In genomic region chr14:41033135-41034110, GRCm38 (mm10) we compare ENCODE assay signal across 8 mouse cellular contexts. TPM values are rescaled to one million over a fixed set of nuclear protein-coding genes. Genes with fewer than 3 reads are reported as not detected.
DNase-seq lines count a peak whose midpoint lies in the region; ATAC-seq and TF ChIP-seq lines count a peak whose summit lies in the region.

No protein-coding gene starts in this region.

- H3K36me3 ChIP-seq in kidney, embryonic 16.5 days (ENCODE audit: insufficient read depth, low read length) = no peaks in the 10 kb centered on the region
- H3K36me3 ChIP-seq in midbrain, embryonic 13.5 days = no peaks in the 10 kb centered on the region
- no peaks in the 10 kb centered on the region for H3K36me3 ChIP-seq in small intestine, adult 2 months (ENCODE audit: control insufficient read depth, insufficient read depth, low read length)

- H3K27ac ChIP-seq in kidney, embryonic 16.5 days (ENCODE audit: low read length) = no peak overlapping the region
- no peak overlapping the region for H3K27ac ChIP-seq in midbrain, embryonic 13.5 days
- H3K27ac ChIP-seq in small intestine, adult 2 months (ENCODE audit: insufficient read depth, low read depth, low read length) = peak overlapping the region; percentile 83; the same call in 1 of the 2 replicates

- TF ChIP-seq POLR2A in small intestine, adult 2 months (IDR thresholded peaks at IDR 0.05; ENCODE audit: low read depth, low read length) = no peak

- 52% methylated on average over 13 of the region's 13 CpGs for whole genome bisulfite sequencing in kidney, embryonic 16.5 days
- 54% methylated on average over 13 of the region's 13 CpGs for WGBS in midbrain, embryonic 13.5 days
- 40% methylated on average over 13 of the region's 13 CpGs for WGBS in small intestine, adult 2 months

- no peaks in the 10 kb centered on the region for H3K4me1 ChIP-seq in kidney, embryonic 16.5 days (ENCODE audit: insufficient read depth, low read length)
- H3K4me1 ChIP-seq in midbrain, embryonic 13.5 days (replicated peaks) = no peaks in the 10 kb centered on the region
- H3K4me1 ChIP-seq in small intestine, adult 2 months (ENCODE audit: control insufficient read depth, insufficient read depth, insufficient read length, low read length) = peaks cover 8% of the 10 kb centered on the region; the same call in 1 of the 2 replicates

- peak; percentile 68 for DNase-seq in kidney, adult 11 months
- peak; percentile 86 to 91 for DNase-seq in cerebellum, postnatal 14 days
- DNase-seq in gastrocnemius, adult 18-20 months (ENCODE audit: low spot score) = peak; percentile 71
- DNase-seq in induced T-regulatory cell, adult 2 months (ENCODE audit: low read depth) = peak; percentile 89
- DNase-seq in left cerebral cortex, postnatal 10 days (ENCODE audit: extremely low spot score in 1 of 2, low spot score in 2 of 2) = peak; percentile 81 to 89

- no peak overlapping the region for H3K4me2 ChIP-seq in kidney, embryonic 16.5 days (replicated peaks; ENCODE audit: low read depth, low read length)
- H3K4me2 ChIP-seq in midbrain, embryonic 13.5 days (replicated peaks) = no peak overlapping the region

- no peak for ATAC-seq in kidney, embryonic 16.5 days (ENCODE audit: low FRiP score, low TSS enrichment)
- peak; percentile 41; the same call in 1 of the 2 replicates for ATAC-seq in midbrain, embryonic 13.5 days

- no peaks in the 10 kb centered on the region for H3K27me3 ChIP-seq in kidney, embryonic 16.5 days (ENCODE audit: insufficient read depth, low read length)
- 0 out of 2 replicates have a peak, but pooled peaks cover 3% of the 10 kb centered on the region for H3K27me3 ChIP-seq in midbrain, embryonic 13.5 days
- H3K27me3 ChIP-seq in small intestine, adult 2 months (ENCODE audit: control insufficient read depth, insufficient read depth, low read length) = no peaks in the 10 kb centered on the region

- no peak overlapping the region for H3K4me3 ChIP-seq in kidney, embryonic 16.5 days (ENCODE audit: low read length)
- H3K4me3 ChIP-seq in midbrain, embryonic 13.5 days (replicated peaks) = no peak overlapping the region
- no peak overlapping the region for H3K4me3 ChIP-seq in small intestine, adult 2 months (ENCODE audit: low read depth, low read length)

- intact Hi-C loops in left cerebral cortex, postnatal 10 days (cut with DNase I) = loop anchor here (1.0 to 5.0 kb wide), 2 partner anchors 54 to 116 kb away; no protein-coding TSS in a partner anchor

- no peaks in the 10 kb centered on the region for H3K9me3 ChIP-seq in kidney, embryonic 16.5 days (ENCODE audit: low read length)
- H3K9me3 ChIP-seq in midbrain, embryonic 13.5 days = no peaks in the 10 kb centered on the region

- H3K9ac ChIP-seq in kidney, embryonic 16.5 days (replicated peaks; ENCODE audit: low read length) = no peak overlapping the region
- H3K9ac ChIP-seq in midbrain, embryonic 13.5 days (replicated peaks) = no peak overlapping the region

- TF ChIP-seq CTCF in small intestine, adult 2 months (IDR thresholded peaks at IDR 0.05; ENCODE audit: extremely low read depth, insufficient read length, insufficient replicate concordance, low read depth, low read length) = peak; percentile 59; the same call in 1 of the 2 replicates

RNA-seq across cellular contexts. Expression of gene Fam213a, which starts 19.8 kb away (rescaled TPM):
- polyA plus RNA-seq in kidney, embryonic 16.5 days (2015; fragmentation: Nextera tagmentation; extraction: Ambion mirVana) = 109 and 111 TPM in 2 replicates
- 10 to 100 TPM; 31.6 to 31.9 TPM for total RNA-seq in gastrocnemius, adult 18-20 months (2021)
- 100 to 1,000 TPM in 1 of 2 experiments, 10 to 100 TPM in 1; 97.0 to 101 TPM for total RNA-seq in left cerebral cortex, postnatal 10 days (2021)
- 66.9 and 67.2 TPM in 2 replicates for polyA plus RNA-seq in midbrain, embryonic 13.5 days (2015; fragmentation: Nextera tagmentation; extraction: Ambion mirVana)
- 16.7 and 29.9 TPM in 2 replicates for polyA plus RNA-seq in small intestine, adult 2 months (2012; rRNA removed)

RNA-seq across cellular contexts. Expression of gene Dydc2, which starts 35.6 kb away (rescaled TPM):
- 0.45 TPM in 1 of 2 replicates, not detected in the other for polyA plus RNA-seq in kidney, embryonic 16.5 days (2015; fragmentation: Nextera tagmentation; extraction: Ambion mirVana)
- not detected for total RNA-seq in gastrocnemius, adult 18-20 months (2021)
- total RNA-seq in left cerebral cortex, postnatal 10 days (2021) = under 1 TPM; 0.73 to 0.75 TPM
- 0.40 TPM in 1 of 2 replicates, not detected in the other for polyA plus RNA-seq in midbrain, embryonic 13.5 days (2015; fragmentation: Nextera tagmentation; extraction: Ambion mirVana)
- polyA plus RNA-seq in small intestine, adult 2 months (2012; rRNA removed) = not detected in 2 replicates

RNA-seq across cellular contexts. Expression of gene Dydc1, which starts 39.3 kb away (rescaled TPM):
- polyA plus RNA-seq in kidney, embryonic 16.5 days (2015; fragmentation: Nextera tagmentation; extraction: Ambion mirVana) = not detected in 2 replicates
- not detected for total RNA-seq in gastrocnemius, adult 18-20 months (2021)
- not detected for total RNA-seq in left cerebral cortex, postnatal 10 days (2021)
- polyA plus RNA-seq in midbrain, embryonic 13.5 days (2015; fragmentation: Nextera tagmentation; extraction: Ambion mirVana) = not detected in 2 replicates
- polyA plus RNA-seq in small intestine, adult 2 months (2012; rRNA removed) = not detected in 2 replicates
